Mouse (Mus musculus) forebrain, embryonic 12.5 days (tissue): ENCODE measurements around the gene Vmn1r192. TPM values are rescaled to one million over a fixed set of nuclear protein-coding genes. Genes with fewer than 3 reads are reported as not detected.
"Not testable (repeated sequence)": the region's sequence is repeated elsewhere in the genome, so short reads cannot be mapped to it uniquely, and the experiment has no call there.

Source experiments
- ATAC-seq: fragments of 200-750 bp; cut with Nextera tagmentation; 2 replicates; pipeline ENCODE4 v1.8.0; 2017; ENCODE audit warnings: moderate TSS enrichment; ENCODE audit not compliant: low FRiP score
- H3K27ac ChIP-seq: fragments of 300-500 bp; sonication (generic); 2 replicates; pipeline ENCODE4 v1.5.1; 2016; ENCODE audit warnings: mild to moderate bottlenecking
- H3K27me3 ChIP-seq: fragments of 300-500 bp; sonication (generic); 2 replicates; pipeline ENCODE4 v1.6.1; 2016; ENCODE audit warnings: mild to moderate bottlenecking
- H3K36me3 ChIP-seq: fragments of 300-500 bp; sonication (generic); replicated peaks from 2 replicates; pipeline ENCODE4 v1.6.1; 2016; ENCODE audit warnings: mild to moderate bottlenecking
- H3K4me1 ChIP-seq: fragments of 300-500 bp; sonication (generic); 2 replicates; pipeline ENCODE4 v1.6.1; 2016
- H3K4me2 ChIP-seq: fragments of 300-500 bp; sonication (generic); 2 replicates; pipeline ENCODE4 v1.6.1; 2016; ENCODE audit warnings: mild to moderate bottlenecking, moderate library complexity
- H3K4me3 ChIP-seq: fragments of 300-500 bp; sonication (generic); replicated peaks from 2 replicates; pipeline ENCODE4 v1.5.1; 2016; ENCODE audit warnings: mild to moderate bottlenecking
- H3K9ac ChIP-seq: fragments of 300-500 bp; sonication (generic); 2 replicates; pipeline ENCODE4 v1.6.1; 2016; ENCODE audit warnings: mild to moderate bottlenecking
- H3K9me3 ChIP-seq: fragments of 300-500 bp; sonication (generic); 2 replicates; pipeline ENCODE4 v1.6.1; 2016
- WGBS: fragments of 180-500 bp; shearing (Covaris S2); methylation state at CpG from one replicate; pipeline ENCODE4 v1.1.7; 2016; 5-methylcytosine and 5-hydroxymethylcytosine counted together
- microRNA-seq: library from miRNA; unstranded; fragments of <30 nt; microRNA quantifications from one replicate; pipeline ENCODE4, GENCODE M21; 2017
- polyA plus RNA-seq: library from polyadenylated mRNA; unstranded; fragments of >200 nt; fragmentation: Nextera tagmentation; extraction: Ambion mirVana; gene quantifications from 2 replicates; pipeline ENCODE4 v1.2.1, GENCODE M21; 2016

The Vmn1r192 gene
- not detected in 2 replicates for polyA plus RNA-seq

GRCm38 (mm10) chr13:22191041-22191440 lies at the start of gene Vmn1r192:
Gene Vmn1r192 (minus strand): TSS chr13:22191141.
- Histone ChIP-seq H3K9ac (no peak within 1 kb of the TSS), H3K27ac (no peak within 1 kb of the TSS), H3K27me3 (no peaks in the 10 kb centered on the region), H3K9me3 (no peaks in the 10 kb centered on the region), H3K4me1 (no peaks in the 10 kb centered on the region), H3K4me2 (no peak within 1 kb of the TSS), H3K4me3 (no peak within 1 kb of the TSS), H3K36me3 (no peaks in the 10 kb centered on the region)
- no peak for ATAC-seq

GRCm38 (mm10) chr13:22223060-22223459 lies 32.1 kb upstream of the Vmn1r192 start, which contains the start of gene Vmn1r193:
Gene Vmn1r193 (minus strand): TSS chr13:22223160.
- not testable (repeated sequence) for H3K27ac ChIP-seq, H3K9me3 ChIP-seq, H3K4me2 ChIP-seq, ATAC-seq, H3K4me1 ChIP-seq, H3K27me3 ChIP-seq, H3K9ac ChIP-seq, H3K36me3 ChIP-seq, H3K4me3 ChIP-seq
- 84% methylated on average over 1 of the region's 1 CpGs for WGBS

- H3K36me3 ChIP-seq, H3K27ac ChIP-seq, H3K27me3 ChIP-seq, H3K4me1 ChIP-seq, H3K9me3 ChIP-seq, H3K4me2 ChIP-seq, ATAC-seq, H3K4me3 ChIP-seq, H3K9ac ChIP-seq: not testable (repeated sequence)
- 65% methylated on average over 3 of the region's 3 CpGs for WGBS
Observed at GRCm38 (mm10) chr13:22192756-22193155, 1.8 kb upstream of the Vmn1r192 start.

DNA sequence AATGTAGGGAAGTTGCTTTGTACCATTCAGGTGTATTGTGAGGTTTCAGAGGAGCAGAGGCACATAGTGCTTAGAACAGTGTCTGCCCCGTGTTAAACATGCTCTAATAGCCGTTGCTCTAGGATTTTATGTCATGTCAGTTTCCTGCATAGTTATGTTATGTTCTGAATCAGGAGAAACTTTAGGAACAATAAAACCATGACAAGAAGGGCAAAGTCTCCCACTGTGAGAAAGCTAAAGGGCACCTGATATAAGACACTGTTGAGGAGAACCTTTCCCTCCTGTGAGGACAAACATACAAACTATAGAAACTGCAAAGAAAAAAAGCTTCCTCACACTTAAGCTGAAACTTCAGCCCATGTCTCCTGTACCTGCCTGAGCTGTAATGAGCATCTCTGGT lies 556 bp downstream of the Vmn1r192 start:
- no peak overlapping the region for H3K4me3 ChIP-seq
- no peak overlapping the region for H3K9ac ChIP-seq
- H3K4me2 ChIP-seq, result no peak overlapping the region
- H3K4me1 ChIP-seq, result no peaks in the 10 kb centered on the region
- no peak overlapping the region for H3K27ac ChIP-seq
- H3K27me3 ChIP-seq, result no peaks in the 10 kb centered on the region
- WGBS, result 85% methylated on average over 2 of the region's 2 CpGs
- H3K9me3 ChIP-seq, result no peaks in the 10 kb centered on the region
- no peak for ATAC-seq
- no peaks in the 10 kb centered on the region for H3K36me3 ChIP-seq

- 98% methylated on average over 2 of the region's 2 CpGs for WGBS
- Histone ChIP-seq H3K36me3 (no peaks in the 10 kb centered on the region), H3K9me3 (no peaks in the 10 kb centered on the region), H3K4me1 (no peaks in the 10 kb centered on the region), H3K4me3 (no peak overlapping the region), H3K9ac (no peak overlapping the region), H3K4me2 (no peak overlapping the region), H3K27ac (no peak overlapping the region), H3K27me3 (no peaks in the 10 kb centered on the region)
- no peak for ATAC-seq
Observed at GRCm38 (mm10) chr13:22189313-22189712, 1.6 kb downstream of the Vmn1r192 start.

DNA sequence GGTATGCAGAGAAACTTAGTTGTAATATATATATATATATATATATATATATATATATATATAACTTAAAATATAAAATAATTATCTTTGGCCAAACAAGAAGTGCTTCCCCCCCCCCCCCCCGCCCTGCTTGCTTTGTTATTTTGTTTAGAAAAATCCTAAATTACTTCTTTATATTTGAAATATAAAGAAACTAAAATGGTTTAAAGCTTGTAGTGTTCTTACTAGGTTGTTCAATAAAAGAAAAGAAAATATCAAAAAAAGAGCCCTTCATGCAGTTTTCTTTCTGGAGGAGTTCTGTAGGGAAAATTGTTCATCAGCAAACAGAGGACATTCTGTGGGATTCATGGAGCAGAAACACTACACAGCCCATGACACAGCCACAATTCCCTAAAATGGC lies 7.1 kb downstream of the Vmn1r192 start, which contains the start of gene Vmn1r191:
Vmn1r191 (minus strand) TSS at position 101 of the 400 bp plus-strand sequence.
- no peak within 1 kb of the TSS for H3K27ac ChIP-seq
- no peak for ATAC-seq
- no peaks in the 10 kb centered on the region for H3K4me1 ChIP-seq
- WGBS, result 86% methylated on average over 1 of the region's 1 CpGs
- H3K36me3 ChIP-seq, result no peaks in the 10 kb centered on the region
- no peak within 1 kb of the TSS for H3K4me2 ChIP-seq
- H3K9ac ChIP-seq, result no peak within 1 kb of the TSS
- H3K9me3 ChIP-seq, result no peaks in the 10 kb centered on the region
- no peak within 1 kb of the TSS for H3K4me3 ChIP-seq
- H3K27me3 ChIP-seq, result no peaks in the 10 kb centered on the region

GRCm38 (mm10) chr13:22168416-22168815 lies 22.5 kb downstream of the Vmn1r192 start:
- Histone ChIP-seq H3K27me3 (no peaks in the 10 kb centered on the region), H3K27ac (no peak overlapping the region), H3K4me1 (no peaks in the 10 kb centered on the region), H3K36me3 (no peaks in the 10 kb centered on the region), H3K4me2 (no peak overlapping the region), H3K9ac (no peak overlapping the region), H3K4me3 (no peak overlapping the region), H3K9me3 (peaks cover 9% of the 10 kb centered on the region)
- WGBS, result 91% methylated on average over 15 of the region's 15 CpGs
- ATAC-seq, result no peak

DNA sequence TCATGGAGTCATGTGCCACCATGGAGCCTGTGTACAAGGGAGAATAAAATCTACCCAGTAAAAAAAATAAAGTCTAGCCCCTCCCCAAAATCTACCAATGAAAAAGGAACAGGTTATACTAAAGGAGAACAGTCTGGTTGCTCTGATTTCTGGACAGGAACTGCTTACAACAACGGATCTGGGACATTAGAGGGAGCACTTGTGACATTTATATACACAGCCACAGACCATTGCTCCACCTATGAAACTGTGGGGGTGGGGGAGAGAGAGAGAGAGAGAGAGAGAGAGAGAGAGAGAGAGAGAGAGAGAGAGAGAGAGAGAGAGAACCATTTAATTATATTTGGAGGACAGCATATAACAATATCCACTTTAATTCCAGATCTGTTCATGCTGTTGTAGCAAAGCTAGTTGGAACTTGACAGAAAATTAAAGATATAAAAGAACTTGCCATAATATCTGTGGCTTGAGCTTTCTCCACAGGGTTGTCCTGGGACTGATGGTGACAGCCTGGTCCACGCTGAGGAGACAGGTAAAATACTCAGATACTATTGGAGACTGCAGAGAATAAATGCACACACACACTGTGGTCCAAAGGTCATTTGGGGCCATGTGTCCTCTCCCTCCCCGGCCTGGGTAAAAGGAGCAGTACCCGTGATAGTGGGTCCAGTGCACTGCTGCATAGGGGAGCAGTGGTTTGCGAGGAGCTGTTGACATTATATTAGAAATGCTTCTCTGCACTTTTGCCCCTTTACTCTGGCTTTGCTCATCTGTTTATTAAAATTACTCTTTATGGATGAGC lies 54.2 kb downstream of the Vmn1r192 start:
- H3K9me3 ChIP-seq, H3K9ac ChIP-seq, ATAC-seq, H3K4me1 ChIP-seq, H3K36me3 ChIP-seq, H3K27me3 ChIP-seq, H3K4me2 ChIP-seq, H3K4me3 ChIP-seq, H3K27ac ChIP-seq: not testable (repeated sequence)
- whole genome bisulfite sequencing, result 81% methylated on average over 5 of the region's 5 CpGs

Small RNAs within 50 kb of the gene (microRNA-seq; reads per million reads assigned to microRNA genes)
- gene Gm23282 (not detected), gene Gm25084 (not detected)

Other genes starting within 250 kb of the Vmn1r192 start
- 24.5 and 26.7 TPM in 2 replicates for gene Zfp184, start 246.0 kb downstream of the Vmn1r192 start, polyA plus RNA-seq
- 0.13 TPM in 1 of 2 replicates, not detected in the other for gene Pom121l2, start 209.9 kb downstream of the Vmn1r192 start, polyA plus RNA-seq
- 0.28 TPM in 1 of 2 replicates, not detected in the other for gene Prss16, start 181.4 kb downstream of the Vmn1r192 start, polyA plus RNA-seq
- gene Hist1h2ah, start 155.6 kb downstream of the Vmn1r192 start, polyA plus RNA-seq, result 7.0 and 22.0 TPM in 2 replicates
- 10.0 and 10.5 TPM in 2 replicates for gene Hist1h2bk, start 155.3 kb downstream of the Vmn1r192 start, polyA plus RNA-seq
- gene Hist1h4i, start 149.8 kb downstream of the Vmn1r192 start, polyA plus RNA-seq, result 44.5 and 46.9 TPM in 2 replicates
- gene Hist1h2ag, start 148.2 kb downstream of the Vmn1r192 start, polyA plus RNA-seq, result 82.7 and 84.6 TPM in 2 replicates
- 13.1 and 15.8 TPM in 2 replicates for gene Hist1h2bj, start 147.9 kb downstream of the Vmn1r192 start, polyA plus RNA-seq
- not detected in 2 replicates for gene Vmn1r188, start 106.7 kb downstream of the Vmn1r192 start, polyA plus RNA-seq
- not detected in 2 replicates for gene Vmn1r189, start 85.3 kb downstream of the Vmn1r192 start, polyA plus RNA-seq
- not detected in 2 replicates for gene Vmn1r191, start 7.2 kb downstream of the Vmn1r192 start, polyA plus RNA-seq
- not detected in 2 replicates for gene Vmn1r193, start 32.0 kb upstream of the Vmn1r192 start, polyA plus RNA-seq
- not detected in 2 replicates for gene Vmn1r194, start 53.1 kb upstream of the Vmn1r192 start, polyA plus RNA-seq
- not detected in 2 replicates for gene Vmn1r195, start 79.4 kb upstream of the Vmn1r192 start, polyA plus RNA-seq
- gene Vmn1r196, start 98.8 kb upstream of the Vmn1r192 start, polyA plus RNA-seq, result not detected in 2 replicates
- not detected in 2 replicates for gene Vmn1r197, start 133.4 kb upstream of the Vmn1r192 start, polyA plus RNA-seq
- not detected in 2 replicates for gene Vmn1r198, start 159.2 kb upstream of the Vmn1r192 start, polyA plus RNA-seq
- gene Vmn1r199, start 188.7 kb upstream of the Vmn1r192 start, polyA plus RNA-seq, result not detected in 2 replicates
- gene Vmn1r200, start 199.2 kb upstream of the Vmn1r192 start, polyA plus RNA-seq, result not detected in 2 replicates